Mouse (Mus musculus) urinary bladder, postnatal 0 days (tissue): ENCODE measurements around the gene Efcab12. TPM values are rescaled to one million over a fixed set of nuclear protein-coding genes. Genes with fewer than 3 reads are reported as not detected.

ENCODE experiments used
- microRNA-seq: library from miRNA; unstranded; fragments of <30 nt; microRNA quantifications from one replicate; pipeline ENCODE4, GENCODE M21; 2016
- polyA plus RNA-seq: library from polyadenylated mRNA; unstranded; fragments of >200 nt; fragmentation: Nextera tagmentation; extraction: Ambion mirVana; gene quantifications from 2 replicates; pipeline ENCODE4 v1.2.1, GENCODE M21; 2015

Gene Efcab12
- polyA plus RNA-seq: 0.11 and 0.24 TPM in 2 replicates

GRCm38 (mm10) chr6:115838161-115838597 lies at the start of gene Efcab12:
TSS of gene Efcab12 (minus strand) at chr6:115838412.

DNA sequence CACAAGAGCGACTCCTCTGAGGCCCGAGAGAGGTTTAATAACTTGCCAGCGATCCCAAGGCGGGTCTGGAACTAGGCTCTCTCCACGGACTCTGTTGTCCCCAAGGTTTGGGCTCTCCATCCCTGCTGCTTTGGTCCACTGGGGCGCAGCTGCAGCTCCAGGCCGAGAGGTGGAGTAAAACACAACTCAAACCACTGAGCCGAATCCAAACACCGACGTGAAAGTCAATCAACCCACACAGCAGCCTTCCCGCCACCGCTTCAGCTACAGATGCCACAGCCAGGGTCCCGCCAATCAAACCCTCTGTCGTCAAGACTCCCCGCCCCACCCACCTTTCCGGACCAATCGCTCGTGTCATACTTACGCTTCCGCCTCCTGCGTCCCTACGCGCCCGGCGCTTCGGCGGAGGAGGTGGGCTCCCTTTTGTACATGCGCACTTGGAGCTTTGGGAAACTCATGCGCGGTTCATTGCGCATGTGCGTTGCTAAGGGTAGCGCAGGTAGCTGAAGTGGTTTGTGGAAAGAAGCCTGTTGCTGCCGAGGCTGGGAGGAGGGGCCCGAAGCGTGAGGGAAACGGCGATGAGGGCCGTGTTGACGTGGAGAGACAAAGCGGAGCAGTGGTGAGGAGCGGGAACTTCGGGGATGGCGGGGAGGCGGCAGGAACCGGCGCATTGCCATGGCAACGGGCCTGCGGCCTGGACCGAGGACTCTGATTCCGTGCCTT lies 15.0 kb upstream of the Efcab12 start, which contains the start of the genes Mbd4 and Ift122:
Gene Mbd4, minus strand, starts transcription at position 281 of the 723 bp plus-strand sequence.
Gene Ift122, plus strand, starts transcription at position 380 of the 723 bp plus-strand sequence.

GRCm38 (mm10) chr6:115808488-115809231 lies 29.6 kb downstream of the Efcab12 start, which contains the start of gene Rpl32:
TSS of gene Rpl32 (minus strand) at chr6:115808747.

GRCm38 (mm10) chr6:115774501-115774921 lies 63.7 kb downstream of the Efcab12 start, which contains the start of gene Cand2:
TSS of gene Cand2 (plus strand) at chr6:115774538.

DNA sequence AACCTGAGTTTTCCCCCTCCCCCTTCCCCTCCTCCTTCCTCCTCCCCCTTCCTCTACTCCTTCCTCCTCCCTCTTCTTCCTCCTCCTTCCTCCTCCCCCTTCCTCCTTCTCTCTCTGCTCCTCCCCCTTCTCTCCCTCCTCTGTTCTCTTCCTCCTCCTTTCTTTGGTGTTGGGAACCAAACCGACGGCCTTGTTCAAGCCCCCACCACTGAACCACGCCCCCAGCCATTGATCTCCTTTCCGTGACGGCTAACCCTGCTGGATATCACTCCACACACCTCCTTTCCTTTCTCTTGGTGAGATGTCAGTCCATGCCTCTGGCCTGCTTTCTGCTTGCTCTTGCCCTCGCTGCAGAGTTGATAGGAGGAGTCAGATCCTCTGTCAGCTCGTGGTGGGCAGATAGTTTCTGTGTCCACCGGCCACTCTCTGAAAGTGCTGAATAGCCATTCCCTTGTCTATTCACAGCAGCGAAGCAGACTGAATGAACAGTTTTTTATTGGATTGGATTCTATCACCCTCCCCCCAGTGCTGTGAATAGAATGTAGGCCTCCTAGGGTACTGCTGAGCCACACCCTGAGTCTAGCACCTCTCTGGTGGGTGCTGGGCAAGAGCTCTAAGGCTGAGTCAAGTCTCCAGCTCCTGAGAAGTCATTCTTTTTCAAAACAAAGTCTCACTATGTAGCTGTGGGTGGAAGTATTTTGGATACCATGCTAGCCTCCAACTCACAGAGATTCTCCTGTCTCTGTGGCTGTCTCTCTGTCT lies 76.0 kb downstream of the Efcab12 start, which contains the start of gene Tmem40:
Gene Tmem40, minus strand, starts transcription at position 416 of the 762 bp plus-strand sequence.

Small RNAs within 50 kb of the gene (microRNA-seq; reads per million reads assigned to microRNA genes)
- gene Mir7660: not detected

Other genes with a start within 250 kb of the Efcab12 start
- gene Mkrn2os, start 245.8 kb downstream of the Efcab12 start, polyA plus RNA-seq: 0.05 TPM in 1 of 2 replicates, not detected in the other
- gene Mkrn2, start 236.5 kb downstream of the Efcab12 start, polyA plus RNA-seq: 17.7 and 18.4 TPM in 2 replicates
- gene Raf1, start 161.8 kb downstream of the Efcab12 start, polyA plus RNA-seq: 59.1 and 62.1 TPM in 2 replicates
- 30.7 and 33.4 TPM in 2 replicates for gene Tmem40, start 76.0 kb downstream of the Efcab12 start, polyA plus RNA-seq
- 3.6 and 3.7 TPM in 2 replicates for gene Cand2, start 63.9 kb downstream of the Efcab12 start, polyA plus RNA-seq
- 1,823 and 1,855 TPM in 2 replicates for gene Rpl32, start 29.7 kb downstream of the Efcab12 start, polyA plus RNA-seq
- 4.1 and 4.3 TPM in 2 replicates for gene Mbd4, start 15.0 kb upstream of the Efcab12 start, polyA plus RNA-seq
- 5.2 and 6.2 TPM in 2 replicates for gene Ift122, start 15.1 kb upstream of the Efcab12 start, polyA plus RNA-seq
- gene Rho, start 93.3 kb upstream of the Efcab12 start, polyA plus RNA-seq: 0.10 TPM in 1 of 2 replicates, not detected in the other
- not detected in 2 replicates for gene H1foo, start 106.5 kb upstream of the Efcab12 start, polyA plus RNA-seq
- 8.4 and 8.5 TPM in 2 replicates for gene Plxnd1, start 156.6 kb upstream of the Efcab12 start, polyA plus RNA-seq